Mouse (Mus musculus) 3134 (cell line): ENCODE data around the gene Suco.

Experiments used
- DNase-seq: peaks from one replicate; pipeline ENCODE4 v3.0.0-alpha.2; 2011; ENCODE audit warnings: low spot score; ENCODE audit not compliant: insufficient read length; ENCODE audit errors: extremely low read depth

Gene Suco

DNA sequence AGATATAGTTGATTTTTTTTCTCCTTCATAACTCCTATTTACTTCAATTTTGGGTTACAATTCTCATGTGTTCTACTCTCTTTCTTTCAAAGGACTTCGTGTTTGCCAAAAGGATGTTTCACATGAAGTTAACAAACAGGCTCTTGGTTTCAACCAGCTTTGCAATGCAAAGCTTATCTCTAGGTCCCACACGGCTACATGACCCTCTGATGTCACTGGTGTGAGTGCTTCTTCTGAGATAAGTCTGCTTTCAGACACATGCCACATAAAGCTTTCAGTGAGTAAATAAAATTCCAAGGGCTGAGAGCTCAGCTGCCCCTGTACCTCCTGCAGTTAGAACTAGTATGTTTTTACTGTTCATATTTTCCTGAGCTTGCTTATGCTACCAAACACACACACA is 18.1 kb upstream of the Suco start:
- DNase-seq: no peak

DNA sequence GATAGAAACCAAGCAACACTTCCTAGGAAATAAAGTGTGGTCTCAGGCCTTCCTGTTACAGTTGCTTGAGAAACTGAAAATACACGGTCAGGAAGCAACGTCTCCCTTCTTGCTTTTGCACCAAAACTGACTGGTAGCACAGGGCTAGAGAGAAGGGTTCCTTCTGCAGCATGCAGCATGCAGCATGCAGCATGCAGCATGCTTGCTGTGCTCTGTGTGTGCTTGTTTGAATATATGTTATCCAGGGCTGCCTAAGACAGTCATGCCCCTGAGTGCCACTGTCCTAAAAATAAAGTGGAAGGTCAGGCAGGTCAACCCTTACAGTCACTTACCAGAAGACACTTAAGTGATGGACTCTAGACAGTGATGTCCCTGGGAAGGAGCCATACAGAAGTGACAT is 17.6 kb upstream of the Suco start:
- DNase-seq: no peak

- DNase-seq: no peak
Observed at GRCm38 (mm10) chr1:161888823-161889222, 12.3 kb upstream of the Suco start.

GRCm38 (mm10) chr1:161887679-161888260 is 11.3 kb upstream of the Suco start:
- DNase-seq: no peak

- DNase-seq: no peak
Observed at GRCm38 (mm10) chr1:161885762-161886161, 9.3 kb upstream of the Suco start.

DNA sequence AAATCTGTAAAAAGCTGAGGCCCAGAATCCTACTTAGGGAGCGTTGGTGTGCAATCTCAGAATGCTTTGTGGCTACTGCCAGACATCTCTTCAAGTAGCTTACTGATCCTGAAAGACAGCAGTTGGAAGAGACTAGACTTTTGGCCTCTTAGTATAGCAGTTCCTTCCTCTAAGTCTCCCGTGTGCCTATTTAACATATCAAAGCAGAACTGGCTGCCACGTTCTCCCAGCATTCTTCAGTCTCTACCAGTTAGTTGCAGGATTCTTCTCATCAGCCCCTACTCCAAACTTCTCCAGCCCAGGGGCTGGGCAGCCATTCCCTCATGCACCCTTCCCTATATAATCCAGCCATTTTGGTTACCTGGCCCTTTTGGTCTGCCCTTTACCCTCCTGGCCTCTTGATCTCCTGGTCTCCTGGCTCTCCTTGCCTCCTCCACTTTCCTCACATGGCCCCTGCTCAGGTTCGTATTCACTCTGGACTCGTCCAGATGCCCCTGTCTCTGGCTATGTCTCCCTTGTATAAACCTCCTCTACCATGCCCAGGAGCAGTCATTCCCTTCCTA is 1.2 kb upstream of the Suco start:
- DNase-seq: peak; percentile 5

DNA sequence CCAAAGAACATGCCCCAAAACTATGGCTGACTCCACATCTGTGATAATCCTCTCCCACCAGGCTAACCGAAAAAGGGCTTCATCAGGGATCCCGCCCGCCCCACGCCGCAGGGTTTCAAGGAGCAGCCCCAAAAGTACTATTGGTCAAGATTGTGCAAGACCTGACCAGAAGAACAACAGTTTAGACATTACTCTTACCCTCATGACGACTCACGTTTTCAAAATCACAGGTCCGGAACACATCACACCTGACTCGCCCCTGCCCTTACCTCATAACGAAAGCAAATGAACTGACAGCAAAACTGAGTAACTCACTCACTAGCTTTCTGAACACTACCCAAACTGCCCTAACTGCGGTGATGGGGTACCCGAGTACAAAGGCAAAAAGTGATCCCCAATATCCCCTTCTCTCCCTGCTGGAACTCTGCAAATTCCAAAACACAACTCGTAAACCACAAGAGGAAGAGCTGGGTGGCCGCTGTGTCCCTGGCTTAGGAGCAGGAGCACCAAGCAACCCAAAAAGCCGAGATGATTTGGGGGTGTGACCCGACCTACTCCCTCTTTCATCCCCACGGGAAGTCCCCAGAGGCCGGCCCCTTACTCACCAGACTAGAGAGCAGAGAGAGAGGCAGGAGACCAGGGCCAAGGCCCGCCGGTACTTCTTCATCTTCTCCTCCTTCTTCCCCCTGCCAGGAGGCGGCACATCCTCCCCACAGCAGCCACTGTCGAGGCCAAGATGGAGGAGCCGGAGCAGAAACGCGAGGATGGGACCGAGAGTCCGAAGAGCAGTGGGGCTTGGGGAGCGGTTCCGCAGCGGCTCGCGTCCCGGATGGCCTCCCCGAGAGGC is 553 bp downstream of the Suco start:
- no peak for DNase-seq

DNA sequence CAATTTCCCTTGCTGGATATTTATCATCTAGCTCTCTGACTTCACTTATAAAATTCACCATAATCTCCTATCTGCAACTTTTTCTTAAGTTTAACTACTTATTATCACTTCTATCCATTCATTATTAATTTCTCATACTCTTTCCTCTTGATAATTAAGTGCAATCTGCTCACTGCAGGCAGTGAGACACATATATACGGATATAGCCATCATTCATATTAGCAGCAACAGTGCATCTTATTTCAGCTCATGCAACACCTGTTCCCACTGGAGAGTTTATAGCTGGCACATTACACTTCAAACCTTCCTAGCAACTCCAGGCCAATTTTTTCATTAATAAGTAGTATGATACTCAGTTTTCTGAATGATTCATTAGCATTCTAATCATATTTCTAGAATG is 7.1 kb downstream of the Suco start:
- DNase-seq: no peak

GRCm38 (mm10) chr1:161868413-161868812 is 8.1 kb downstream of the Suco start:
- no peak for DNase-seq

- no peak for DNase-seq
Observed at GRCm38 (mm10) chr1:161863742-161864141, 12.7 kb downstream of the Suco start.

- no peak for DNase-seq
Observed at GRCm38 (mm10) chr1:161859248-161859647, 17.2 kb downstream of the Suco start.

GRCm38 (mm10) chr1:161826677-161827076 is 49.8 kb downstream of the Suco start:
- no peak for DNase-seq

- DNase-seq: no peak
Observed at GRCm38 (mm10) chr1:161809428-161809827, 67.1 kb downstream of the Suco start.

DNA sequence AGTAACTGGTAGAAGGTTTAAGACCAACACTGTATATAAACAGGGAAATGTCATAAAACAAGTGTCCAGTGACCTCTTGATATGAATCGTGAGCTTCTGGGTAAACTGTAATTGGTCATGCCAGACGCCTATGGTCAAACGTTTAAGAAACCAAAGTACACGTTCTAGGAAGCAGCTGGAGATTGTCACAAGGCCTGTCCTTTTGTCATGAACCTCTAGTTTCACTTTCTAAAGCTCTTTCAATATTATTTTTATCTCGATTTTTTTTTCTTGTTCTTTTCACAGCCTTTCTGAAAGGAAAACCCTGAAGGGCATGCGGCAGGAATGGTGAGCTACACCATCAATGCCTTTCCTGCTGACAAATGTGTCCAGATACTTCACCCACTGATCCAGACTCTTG is 67.5 kb downstream of the Suco start:
- DNase-seq: no peak

DNA sequence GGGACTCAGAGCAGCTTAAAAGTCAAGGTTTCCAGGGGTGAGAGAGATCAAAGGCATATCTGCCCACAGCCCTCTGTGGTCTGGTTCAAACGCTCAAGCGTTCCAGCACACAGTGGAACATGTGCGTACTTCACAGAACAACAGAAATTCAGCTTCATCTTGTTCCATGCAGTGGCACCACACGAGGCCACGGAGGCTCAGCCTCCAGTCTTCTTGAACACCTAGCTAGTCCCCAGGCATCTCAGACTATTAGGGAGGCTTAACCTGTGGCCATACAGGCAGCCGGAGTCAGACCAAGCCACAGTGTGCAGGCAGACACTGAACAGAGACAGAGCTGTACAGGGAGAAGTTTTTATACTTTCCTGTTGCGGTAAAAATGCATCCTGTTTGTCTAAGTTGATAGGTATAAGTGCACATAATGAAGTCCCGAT is 71.9 kb downstream of the Suco start:
- no peak for DNase-seq

DNA sequence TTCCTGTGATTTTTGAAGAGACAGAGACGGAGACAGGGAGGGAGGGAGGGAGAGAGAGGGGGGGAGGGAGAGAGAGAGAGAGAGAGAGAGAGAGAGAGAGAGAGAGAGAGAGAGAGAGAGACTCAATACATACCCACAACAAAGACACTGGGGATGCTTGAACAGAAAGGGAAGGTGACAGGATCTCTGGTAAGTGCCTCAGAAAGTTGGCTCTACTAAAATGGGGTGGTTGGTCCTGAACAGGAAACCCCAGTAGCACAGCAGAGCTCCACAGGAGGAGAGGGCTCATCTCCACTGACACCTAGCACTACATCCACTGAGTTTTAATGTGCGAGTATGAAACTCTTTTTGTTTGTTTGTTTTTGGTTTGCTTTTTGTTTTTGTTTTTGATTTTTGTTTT is 75.2 kb downstream of the Suco start:
- no peak for DNase-seq

GRCm38 (mm10) chr1:161800256-161800655 is 76.2 kb downstream of the Suco start:
- DNase-seq: peak; percentile 39

GRCm38 (mm10) chr1:161799791-161800190 is 76.7 kb downstream of the Suco start:
- DNase-seq: peak; percentile 37

GRCm38 (mm10) chr1:161798866-161799265 is 77.6 kb downstream of the Suco start:
- DNase-seq: no peak

- DNase-seq: no peak
Observed at GRCm38 (mm10) chr1:161794447-161795211, 81.9 kb downstream of the Suco start.

DNA sequence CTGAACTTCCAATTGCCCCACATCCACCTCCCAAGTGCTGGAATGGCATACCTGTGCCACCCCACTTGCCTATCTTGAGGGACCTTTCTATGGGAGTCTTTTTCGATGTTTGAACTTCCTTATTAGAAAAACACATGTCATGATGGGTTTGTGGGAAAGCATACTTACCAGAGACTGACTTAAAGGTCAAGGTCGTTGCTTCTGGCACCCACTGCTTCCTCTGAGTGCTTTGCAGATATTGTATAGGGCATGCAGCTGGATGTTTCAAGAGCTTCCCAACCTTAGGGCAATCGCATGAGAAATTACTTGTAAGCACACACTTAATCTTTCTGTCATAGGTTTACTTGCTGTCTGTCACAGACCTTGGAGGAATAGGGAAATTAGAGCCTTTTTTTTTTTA is 83.2 kb downstream of the Suco start:
- no peak for DNase-seq

DNA sequence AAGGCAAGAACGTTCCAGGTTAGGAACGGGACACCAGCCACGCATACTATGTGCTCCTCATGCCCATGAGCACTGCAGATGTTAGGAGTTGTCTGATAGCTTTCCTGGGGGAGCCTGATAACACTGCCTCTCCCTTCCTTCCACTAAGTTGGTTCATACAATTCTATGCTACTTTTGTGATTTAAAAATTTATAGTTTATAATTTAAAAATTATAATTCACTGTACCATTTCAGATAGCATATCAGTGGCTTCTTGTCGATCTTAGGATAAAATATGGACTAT is 83.9 kb downstream of the Suco start:
- no peak for DNase-seq
